Mouse (Mus musculus) left cerebral cortex, postnatal 14 days (tissue): ENCODE measurements around the gene Lrrc51. TPM values are rescaled to one million over a fixed set of nuclear protein-coding genes. Genes with fewer than 3 reads are reported as not detected.

Source experiments
- DNase-seq, 2 experiments: peaks; one replicate each; pipeline ENCODE4 v3.0.0; 2021 to 2022; ENCODE audit warnings: low spot score in 2 of 2, mixed read lengths in 1 of 2
- intact Hi-C: fragments of 180-260 bp; cut with DNase I; formaldehyde crosslinking; loops from one replicate; pipeline ENCODE4 v1.15.1; 2025
- total RNA-seq, 2 experiments: library from RNA; stranded (reverse); gene quantifications; 2 replicates each; pipeline ENCODE4 v1.2.3; 2021

The Lrrc51 gene
- total RNA-seq, 2 experiments from 2014 or later = 3.9 to 4.5 TPM

DNA sequence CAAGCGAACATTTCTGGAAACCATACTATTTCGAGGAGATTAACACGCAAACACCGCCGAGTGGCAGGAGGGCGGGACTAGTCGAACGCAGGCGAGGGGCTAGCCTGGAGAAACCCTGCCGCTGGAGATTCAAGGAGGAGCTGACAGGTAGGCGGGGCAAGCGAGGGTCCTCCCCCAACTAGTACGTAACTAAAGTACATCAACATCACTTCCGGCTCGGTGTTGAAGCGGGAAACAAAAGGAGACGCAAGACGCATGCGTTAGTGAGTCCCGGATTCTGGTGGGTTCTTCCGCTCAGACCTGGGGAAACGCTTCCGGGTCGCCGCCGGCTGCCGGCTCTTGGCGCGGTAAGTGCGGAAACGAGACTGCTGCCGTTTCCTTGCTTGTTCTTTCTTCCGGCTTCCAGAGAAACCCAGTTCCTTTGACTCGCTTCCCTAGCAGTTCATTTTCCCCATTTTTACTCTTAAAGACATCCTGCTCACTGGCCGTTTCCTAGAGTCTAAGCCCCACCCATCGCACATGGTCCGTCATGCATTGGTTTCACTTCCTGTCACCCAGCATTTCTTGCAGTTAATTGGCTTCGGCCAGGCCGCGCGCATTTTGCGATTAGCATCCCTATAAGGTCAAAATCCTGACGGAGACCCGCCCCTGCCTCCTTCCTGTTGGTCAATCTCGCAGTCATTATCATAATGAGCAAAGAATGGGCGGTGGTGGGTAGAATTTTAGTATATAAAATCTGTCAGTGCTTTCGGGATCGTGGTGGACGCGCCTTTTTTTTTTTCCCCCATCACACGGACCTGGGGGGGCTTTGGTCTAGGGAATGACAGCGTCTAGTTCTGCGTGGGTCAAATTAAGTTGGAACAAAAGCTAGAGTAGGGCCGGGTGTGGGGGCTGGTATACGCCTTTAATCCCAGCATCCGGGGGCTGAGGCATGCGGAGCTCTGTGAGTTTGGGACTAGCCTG, 37.3 kb downstream of the Lrrc51 start:
- peak; percentile 98 to 99 for DNase-seq
- intact Hi-C loops = loop anchor here (5.0 kb wide), 1 partner anchor 229 kb away; no protein-coding TSS in a partner anchor

DNA sequence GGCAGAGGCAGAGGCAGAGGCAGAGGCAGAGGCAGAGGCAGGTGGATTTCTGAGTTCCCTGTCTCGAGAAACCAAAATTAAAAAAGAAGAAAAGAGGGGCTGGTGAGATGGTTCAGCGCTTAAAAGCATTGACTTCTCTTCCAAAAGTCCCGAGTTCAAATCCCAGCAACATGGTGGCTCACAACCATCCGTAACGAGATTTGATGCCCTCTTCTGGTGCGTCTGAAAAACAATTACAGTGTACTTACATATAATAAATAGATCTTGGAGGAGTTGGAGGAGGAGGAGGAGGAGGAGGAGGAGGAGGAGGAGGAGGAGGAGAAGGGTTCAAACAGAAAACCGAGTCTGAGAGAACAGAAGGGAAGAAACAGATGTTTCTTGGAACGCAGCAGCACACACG, 38.0 kb downstream of the Lrrc51 start:
- intact Hi-C loops = loop anchor here (5.0 kb wide), 1 partner anchor 228 kb away; no protein-coding TSS in a partner anchor
- DNase-seq = no peak

DNA sequence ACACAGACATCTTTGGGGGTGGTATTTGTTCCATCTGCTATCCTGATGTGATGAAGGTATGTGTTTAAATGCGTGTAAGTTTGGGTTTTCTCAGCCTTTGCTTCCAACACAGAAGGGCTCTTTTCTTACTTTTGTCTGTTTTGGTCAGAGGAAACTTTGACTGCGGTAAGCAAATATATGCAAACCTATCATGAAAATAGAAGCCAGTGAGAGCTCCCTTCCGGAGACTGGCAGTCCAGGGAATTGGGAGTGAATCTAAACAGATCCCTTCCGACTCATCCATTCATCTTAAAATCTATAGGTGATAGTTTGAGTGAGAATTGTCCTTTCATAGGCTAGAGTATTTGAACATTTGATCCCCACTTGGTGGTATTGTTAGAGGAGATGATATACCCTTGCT, 45.2 kb downstream of the Lrrc51 start:
- no peak for DNase-seq
- intact Hi-C loops = no loop called here

DNA sequence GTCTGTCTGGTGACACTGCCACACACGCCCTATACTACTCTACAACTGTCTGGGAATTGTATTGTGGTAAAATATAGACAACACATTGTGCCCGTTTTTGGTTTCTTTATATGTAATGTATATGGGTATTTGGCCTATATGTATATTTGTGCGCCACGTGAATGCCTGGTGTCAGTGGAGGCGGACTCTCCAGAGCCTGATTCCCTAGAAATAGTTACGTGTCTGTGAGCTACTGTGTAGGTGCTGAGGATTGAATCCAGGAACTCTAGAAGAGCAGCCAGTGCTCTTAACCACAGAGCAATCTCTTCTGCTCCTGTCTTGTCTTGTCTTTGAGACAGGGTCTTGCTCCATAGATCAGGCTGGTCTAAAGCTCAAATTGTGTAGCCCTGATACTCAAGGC, 47.4 kb downstream of the Lrrc51 start:
- no peak for DNase-seq

DNA sequence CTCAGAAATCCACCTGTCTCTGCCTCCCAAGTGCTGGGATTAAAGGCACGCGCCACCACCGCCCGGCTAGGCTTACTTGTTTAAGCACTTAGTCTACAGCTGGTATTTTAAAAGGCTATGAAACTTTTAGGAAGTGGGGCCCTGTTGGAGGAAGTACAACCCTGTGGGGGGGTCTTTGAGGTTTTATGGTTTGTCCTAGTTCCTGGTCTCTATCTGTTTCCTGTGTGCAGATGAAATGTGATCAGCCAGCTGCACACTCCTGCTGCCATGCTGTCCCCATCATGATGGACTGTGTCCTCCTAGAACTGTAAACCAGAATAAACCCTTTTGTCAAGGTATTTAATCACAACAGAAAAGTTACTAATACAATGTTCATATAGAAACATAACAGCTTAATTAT, 49.5 kb downstream of the Lrrc51 start:
- intact Hi-C loops = no loop called here
- no peak for DNase-seq

More for the DNA sequence above, 47.4 kb downstream of the Lrrc51 start:
- intact Hi-C loops = no loop called here

DNA sequence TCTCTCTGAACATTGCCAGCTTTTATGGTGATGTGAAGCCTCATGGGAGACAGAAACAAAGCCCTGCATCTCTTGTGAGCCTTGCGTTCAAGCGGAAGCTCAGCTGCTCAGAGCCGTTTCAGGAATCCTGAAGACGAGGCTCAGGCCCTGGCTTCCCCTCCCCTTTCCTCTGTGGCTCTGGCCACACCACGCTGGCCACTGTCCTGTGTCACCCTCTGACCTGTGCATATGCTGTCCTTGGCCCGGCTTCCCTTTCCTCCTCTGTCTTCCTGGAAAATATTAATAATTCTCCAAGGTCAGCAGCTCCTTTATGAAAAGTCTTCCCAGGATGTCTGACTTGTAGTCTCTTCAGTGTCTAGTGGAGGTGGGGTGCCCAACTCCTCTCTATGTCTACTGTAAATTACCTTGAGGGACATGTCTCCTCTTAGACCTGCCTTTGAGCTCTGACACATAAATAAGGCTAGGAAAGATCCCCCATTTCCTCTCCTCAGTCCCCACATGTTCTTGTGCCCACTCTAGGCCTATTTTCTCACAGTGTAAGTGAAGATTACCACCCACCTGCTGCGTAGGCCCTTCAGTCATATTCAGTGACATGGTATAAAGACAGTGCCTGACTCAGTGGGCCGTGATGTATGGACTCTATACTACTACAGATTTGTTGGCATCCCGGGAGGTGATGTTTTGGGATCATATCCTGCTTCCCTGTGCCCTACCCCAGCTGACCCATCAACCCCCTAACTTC, 51.1 kb downstream of the Lrrc51 start:
- intact Hi-C loops = no loop called here

DNA sequence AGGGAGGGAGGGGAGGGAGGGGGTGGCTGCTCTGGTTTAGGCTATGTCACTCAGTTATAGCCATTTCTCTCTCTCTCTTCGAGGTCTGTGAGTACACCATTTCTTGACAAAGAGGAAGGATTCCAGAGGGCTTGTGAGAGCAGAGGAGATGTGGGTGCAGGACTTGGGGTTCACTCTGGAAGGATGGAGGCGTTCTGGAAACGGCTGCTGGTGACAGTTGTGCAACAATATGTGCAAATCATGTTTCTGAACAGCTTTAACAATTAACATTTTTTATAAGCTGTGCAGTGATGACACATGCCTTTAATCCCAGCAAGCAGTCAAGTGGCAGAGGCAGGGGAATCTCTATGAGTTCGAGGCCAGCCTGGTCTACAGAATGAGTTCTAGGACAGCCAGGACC, 52.8 kb downstream of the Lrrc51 start:
- intact Hi-C loops = no loop called here

More for the DNA sequence above, 51.1 kb downstream of the Lrrc51 start:
- no peak for DNase-seq

DNA sequence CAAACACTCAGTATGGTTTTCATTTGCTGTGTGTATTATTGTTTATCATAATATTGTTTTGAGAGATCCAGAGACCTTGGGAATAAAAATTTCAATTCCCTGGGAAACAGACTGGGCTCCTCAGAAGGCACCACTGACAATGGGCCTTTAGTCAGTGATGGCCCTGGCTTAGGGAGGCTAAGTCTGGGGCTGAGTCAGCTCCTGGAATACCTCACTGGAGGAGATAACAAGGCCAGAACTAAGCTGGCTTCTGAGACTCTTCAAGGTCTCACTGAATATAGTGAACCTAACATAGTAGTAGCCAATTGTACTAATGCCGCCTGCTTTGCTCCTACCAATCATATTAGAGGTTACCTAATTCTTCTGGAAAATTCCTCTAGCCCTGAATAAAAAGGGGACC, 57.7 kb downstream of the Lrrc51 start:
- intact Hi-C loops = no loop called here
- DNase-seq = no peak

More for the DNA sequence above, 52.8 kb downstream of the Lrrc51 start:
- no peak for DNase-seq

DNA sequence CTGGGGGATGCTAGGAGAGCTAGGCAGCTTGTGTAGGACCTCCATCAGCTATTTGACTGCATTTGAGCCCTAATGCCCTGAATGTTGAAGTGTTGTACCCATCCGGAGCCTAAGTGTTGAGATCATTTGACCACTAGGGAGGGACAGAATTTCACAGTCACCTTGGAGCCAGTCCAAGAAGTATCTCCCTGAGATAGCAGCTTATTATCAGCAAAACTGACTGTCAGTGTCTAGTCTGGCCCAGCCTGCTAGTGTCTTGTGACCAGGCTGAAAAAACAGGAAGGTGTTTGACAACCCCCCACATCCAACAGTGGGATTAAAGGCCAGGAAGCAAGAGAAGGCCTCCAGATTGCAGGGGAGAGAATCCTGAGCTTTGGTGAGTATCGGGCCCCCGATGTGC, 62.4 kb downstream of the Lrrc51 start:
- intact Hi-C loops = no loop called here
- no peak for DNase-seq

DNA sequence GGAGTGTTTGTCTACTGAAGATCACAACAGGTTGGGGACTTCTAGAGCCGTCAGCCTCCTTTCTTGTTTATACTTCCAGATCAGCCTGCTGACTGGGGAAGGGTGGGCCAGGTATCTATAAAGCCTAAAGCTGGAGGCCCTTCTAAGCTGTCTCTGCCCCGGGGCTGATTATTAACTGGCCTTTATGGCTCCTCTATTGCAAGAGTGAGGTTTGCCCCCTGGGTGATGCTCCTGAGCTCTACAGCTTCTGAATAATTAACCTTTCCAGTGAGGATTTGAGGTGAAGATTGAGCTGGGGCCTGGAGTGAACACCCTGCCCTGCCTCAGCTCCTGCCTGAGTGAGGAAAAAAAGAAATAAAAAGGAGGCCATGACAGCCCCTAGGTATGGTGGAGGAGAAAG, 63.1 kb downstream of the Lrrc51 start, which contains the start of gene Folr1:
Folr1 (minus strand) TSS at position 160 of the 400 bp plus-strand sequence.
- no peak for DNase-seq
- intact Hi-C loops = no loop called here

DNA sequence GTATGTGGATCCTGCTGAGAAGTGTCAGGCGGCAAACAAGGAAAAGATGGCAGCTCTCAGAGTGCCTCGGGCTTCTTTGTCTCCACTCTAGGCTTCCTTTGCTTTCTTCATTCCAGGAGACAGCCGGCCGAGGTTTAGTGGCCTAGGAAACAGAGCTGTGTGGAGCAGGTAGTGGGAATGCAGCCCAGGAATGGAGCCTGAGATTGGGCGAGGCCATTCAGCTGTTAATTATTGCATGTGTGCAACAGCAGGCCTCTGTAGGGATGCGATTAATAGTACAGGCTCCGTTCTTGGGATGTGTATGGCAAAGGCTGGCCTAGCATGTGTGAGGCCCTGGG, 64.6 kb downstream of the Lrrc51 start:
- intact Hi-C loops = no loop called here
- no peak for DNase-seq

DNA sequence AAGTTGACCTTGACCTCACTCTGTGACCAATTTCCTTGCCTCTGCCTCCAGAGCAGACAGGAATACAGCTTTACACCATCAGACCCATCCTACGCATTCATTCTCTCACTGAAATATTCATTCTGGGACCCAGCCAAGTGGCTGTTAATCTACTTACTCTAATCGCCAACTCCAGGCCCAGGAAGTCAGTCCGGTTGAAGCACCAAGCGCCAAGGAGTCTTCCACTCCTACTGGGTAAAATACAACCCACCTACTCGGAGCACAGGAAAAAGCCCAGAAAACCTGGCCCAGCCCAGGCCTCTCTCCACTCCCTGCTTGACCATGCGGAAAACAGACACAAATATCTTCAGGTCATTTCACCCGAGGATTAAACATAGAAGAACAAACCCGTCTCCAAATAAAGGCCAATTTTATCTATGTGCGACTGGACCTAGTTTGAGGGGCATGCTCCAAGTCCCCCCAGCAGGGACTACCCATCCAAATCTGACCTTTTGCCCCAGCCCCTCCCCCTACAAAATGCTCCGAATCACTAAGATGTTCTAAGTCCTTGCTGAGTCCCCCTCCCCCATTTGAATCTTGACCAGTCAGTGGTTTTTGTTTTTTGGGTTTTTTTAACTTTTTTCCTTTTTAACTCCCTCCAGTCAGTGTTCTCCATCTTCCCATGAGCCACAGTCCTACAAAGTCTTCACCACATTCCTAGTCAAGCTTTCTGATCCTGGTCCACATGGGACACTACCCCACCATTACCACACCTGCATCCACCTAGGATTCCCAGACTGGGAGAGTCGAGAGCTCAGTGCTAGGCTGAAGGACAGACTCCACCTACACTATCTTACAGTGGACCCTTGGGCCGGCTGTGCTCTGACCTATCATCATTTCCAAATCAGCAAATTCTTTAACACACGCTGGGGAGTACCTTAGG, 65.2 kb downstream of the Lrrc51 start:
- intact Hi-C loops = no loop called here
- no peak for DNase-seq

DNA sequence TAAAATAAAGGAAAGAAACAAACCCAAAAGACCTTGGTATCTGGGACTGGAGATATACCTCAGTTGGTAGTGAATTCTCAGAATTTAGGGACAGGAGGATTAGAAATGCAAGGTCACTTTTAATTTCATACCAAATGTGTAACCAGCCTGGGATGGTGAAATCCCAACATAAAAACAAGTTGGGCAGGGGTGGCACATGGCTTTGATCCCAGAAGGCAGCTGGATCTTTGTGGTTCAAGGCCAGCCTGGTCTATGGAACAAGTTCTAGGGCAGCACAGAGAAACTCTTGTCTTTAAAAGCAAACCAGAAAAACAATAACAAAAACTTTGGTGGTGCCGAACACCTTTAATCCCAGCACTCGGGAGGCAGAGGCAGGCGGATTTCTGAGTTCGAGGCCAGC, 66.2 kb downstream of the Lrrc51 start:
- no peak for DNase-seq
- intact Hi-C loops = no loop called here

DNA sequence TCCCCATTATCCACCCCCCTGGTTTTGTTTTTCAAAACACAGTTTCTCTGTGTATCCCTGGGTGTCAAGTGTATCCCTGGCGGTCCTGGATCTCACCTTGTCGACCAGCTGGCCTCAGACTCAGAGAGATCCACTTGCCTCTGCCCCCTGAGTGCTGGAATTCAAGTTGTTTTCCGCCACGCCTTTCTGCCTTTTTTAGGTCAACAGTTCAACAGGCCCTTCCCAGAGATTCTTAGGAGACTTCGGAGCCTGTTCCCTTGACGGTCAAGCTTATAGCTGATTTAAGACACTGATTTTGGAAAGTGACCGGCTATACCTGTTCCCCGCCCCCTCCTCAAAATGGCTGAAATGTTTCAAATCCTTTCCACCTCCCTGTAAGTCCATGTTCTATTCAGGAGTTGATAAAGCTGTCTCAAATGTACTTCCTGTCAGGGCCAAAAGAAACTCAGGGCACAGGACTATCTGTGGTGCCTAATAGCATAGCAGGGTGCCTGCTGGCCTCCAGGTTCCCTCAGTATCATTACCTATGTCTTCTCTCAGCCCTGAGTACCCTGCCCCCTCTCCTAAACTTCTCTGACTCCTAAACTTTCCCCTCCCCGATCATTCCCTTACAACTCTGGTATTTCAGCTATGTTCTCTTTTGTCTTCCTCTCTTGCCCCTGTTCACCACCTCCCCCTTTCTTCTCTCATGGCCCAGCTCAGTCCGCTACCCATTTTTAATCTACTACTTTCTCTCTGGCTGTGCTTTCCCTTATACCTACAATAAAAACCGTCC, 67.0 kb downstream of the Lrrc51 start:
- DNase-seq = no peak
- intact Hi-C loops = no loop called here

DNA sequence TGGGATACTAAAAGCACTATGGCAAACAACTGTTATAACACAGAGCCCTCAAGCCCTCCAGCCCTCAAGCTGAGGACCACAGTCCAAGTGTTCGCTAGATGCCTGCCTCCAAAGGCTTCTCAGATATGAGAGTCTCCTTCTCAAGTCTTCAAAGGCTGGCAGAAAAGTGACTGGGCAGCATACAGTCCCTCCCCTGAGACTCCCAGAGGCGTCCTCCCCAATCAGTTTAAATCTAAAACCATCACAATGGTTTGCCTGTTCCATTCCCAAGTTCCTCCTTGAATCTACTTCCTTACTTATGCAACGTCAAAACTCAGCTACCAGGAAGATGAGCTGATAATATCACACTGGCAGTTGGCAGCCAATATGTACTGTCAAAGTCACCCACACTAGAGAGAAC, 70.3 kb downstream of the Lrrc51 start, which contains the start of gene Anapc15:
Anapc15 (plus strand) TSS at position 301 of the 400 bp plus-strand sequence.
- intact Hi-C loops = no loop called here
- no peak for DNase-seq
